Mouse (Mus musculus) urinary bladder, postnatal 0 days (tissue): ENCODE data around the gene Esyt3. TPM values are rescaled to one million over a fixed set of nuclear protein-coding genes. Genes with fewer than 3 reads are reported as not detected.

ENCODE experiments used
- polyA plus RNA-seq: library from polyadenylated mRNA; unstranded; fragments of >200 nt; fragmentation: Nextera tagmentation; extraction: Ambion mirVana; gene quantifications from 2 replicates; pipeline ENCODE4 v1.2.1, GENCODE M21; 2015

Esyt3 gene
- 2.2 and 3.0 TPM in 2 replicates for polyA plus RNA-seq

DNA sequence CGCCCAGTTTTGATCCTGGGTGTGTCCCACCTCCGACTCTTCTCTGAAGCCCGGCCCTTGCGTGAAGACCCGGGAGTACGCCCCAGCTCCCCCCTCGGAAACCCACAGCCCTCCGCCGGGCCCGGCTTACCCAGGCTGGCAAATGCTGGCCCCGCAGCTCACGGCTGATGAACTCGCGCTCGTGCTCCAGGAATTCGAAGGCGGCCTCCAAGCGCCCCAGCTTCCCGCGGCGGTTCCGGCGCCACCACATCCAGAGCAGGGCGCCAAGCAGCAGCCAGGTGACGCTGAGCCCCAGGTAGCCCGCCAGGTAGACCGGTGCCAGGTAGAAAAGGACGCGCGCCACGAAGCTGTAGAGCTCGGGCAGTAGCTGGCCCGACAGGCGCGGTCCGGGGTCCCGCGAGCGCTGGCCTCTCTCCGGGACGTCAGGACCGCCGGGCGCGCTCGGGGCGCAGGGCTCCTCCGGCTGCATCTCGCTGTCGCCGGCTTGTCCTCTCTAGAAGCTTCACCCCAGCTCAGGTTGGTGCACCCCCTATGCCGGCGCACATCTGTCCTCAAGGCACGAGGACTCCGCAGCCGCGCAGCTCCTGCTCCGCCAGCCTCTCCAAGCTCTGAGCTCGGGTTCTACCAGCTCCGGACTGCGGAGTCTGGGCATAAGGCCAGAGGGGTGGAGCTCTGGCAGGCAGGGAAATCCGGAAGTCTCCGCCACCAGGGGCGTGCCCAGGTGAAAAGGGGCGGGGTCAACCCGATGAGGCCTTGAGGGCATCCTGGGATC is at the start of gene Esyt3:
Gene Esyt3 (minus strand): TSS at position 637 of the 772 bp plus-strand sequence.

Other genes starting within 250 kb of the Esyt3 start
- gene Pik3cb, start 217.9 kb downstream of the Esyt3 start, polyA plus RNA-seq = 0.89 and 1.0 TPM in 2 replicates
- gene Faiml, start 121.3 kb downstream of the Esyt3 start, polyA plus RNA-seq = not detected in 2 replicates
- gene Cep70, start 115.2 kb downstream of the Esyt3 start, polyA plus RNA-seq = 9.3 and 11.4 TPM in 2 replicates
- 23.7 and 28.6 TPM in 2 replicates for gene Mras, start 78.8 kb upstream of the Esyt3 start, polyA plus RNA-seq
- not detected in 2 replicates for gene Nme9, start 92.9 kb upstream of the Esyt3 start, polyA plus RNA-seq
- 16.7 and 19.1 TPM in 2 replicates for gene Armc8, start 210.3 kb upstream of the Esyt3 start, polyA plus RNA-seq
- 12.3 and 13.8 TPM in 2 replicates for gene Dbr1, start 217.2 kb upstream of the Esyt3 start, polyA plus RNA-seq